Mouse (Mus musculus) neural tube, embryonic 14.5 days (tissue): ENCODE measurements around the gene Ralgds. TPM values are rescaled to one million over a fixed set of nuclear protein-coding genes. Genes with fewer than 3 reads are reported as not detected.

Experiments used
- ATAC-seq: fragments of 200-750 bp; cut with Nextera tagmentation; 2 replicates; pipeline ENCODE4 v1.8.0; 2017; ENCODE audit warnings: low read depth, mild to moderate bottlenecking, moderate TSS enrichment, moderate library complexity
- H3K27ac ChIP-seq: fragments of 300-500 bp; sonication (generic); 2 replicates; pipeline ENCODE4 v1.5.1; 2014; ENCODE audit warnings: low read depth, mild to moderate bottlenecking, control low read depth, low read length, moderate library complexity, mixed read lengths
- H3K27me3 ChIP-seq: fragments of 300-500 bp; sonication (generic); 2 replicates; pipeline ENCODE4 v1.6.1; 2014; ENCODE audit warnings: low read length; ENCODE audit not compliant: control insufficient read depth, insufficient read depth
- H3K36me3 ChIP-seq: fragments of 300-500 bp; sonication (generic); 2 replicates; pipeline ENCODE4 v1.6.1; 2014; ENCODE audit warnings: low read length, mixed read lengths; ENCODE audit not compliant: control insufficient read depth, insufficient read depth
- H3K4me1 ChIP-seq: fragments of 300-500 bp; sonication (generic); 2 replicates; pipeline ENCODE4 v1.6.1; 2014; ENCODE audit warnings: low read length; ENCODE audit not compliant: control insufficient read depth, insufficient read depth
- H3K4me2 ChIP-seq: fragments of 300-500 bp; sonication (generic); 2 replicates; pipeline ENCODE4 v1.6.1; 2014; ENCODE audit warnings: mild to moderate bottlenecking, low read depth, low read length, control low read depth
- H3K4me3 ChIP-seq: fragments of 300-500 bp; sonication (generic); 2 replicates; pipeline ENCODE4 v1.5.1; 2014; ENCODE audit warnings: low read depth, low read length, control low read depth, mixed read lengths
- H3K9ac ChIP-seq: fragments of 300-500 bp; sonication (generic); replicated peaks from 2 replicates; pipeline ENCODE4 v1.6.1; 2014; ENCODE audit warnings: low read depth, mild to moderate bottlenecking, control low read depth, low read length, mixed read lengths
- H3K9me3 ChIP-seq: fragments of 300-500 bp; sonication (generic); 2 replicates; pipeline ENCODE4 v1.6.1; 2016; ENCODE audit warnings: low read length; ENCODE audit not compliant: control insufficient read depth
- WGBS: fragments of 180-500 bp; shearing (Covaris S2); extraction: QIAGEN DNeasy Blood & Tissue Kit; methylation state at CpG from one replicate; pipeline ENCODE4 v1.1.7; 2014; 5-methylcytosine and 5-hydroxymethylcytosine counted together
- polyA plus RNA-seq: library from polyadenylated mRNA; unstranded; fragments of >200 nt; fragmentation: Nextera tagmentation; extraction: Ambion mirVana; gene quantifications from 2 replicates; pipeline ENCODE4 v1.2.1, GENCODE M21; 2014

The Ralgds gene
- polyA plus RNA-seq, 1 experiment from 2014 or later, result 76.5 TPM

DNA sequence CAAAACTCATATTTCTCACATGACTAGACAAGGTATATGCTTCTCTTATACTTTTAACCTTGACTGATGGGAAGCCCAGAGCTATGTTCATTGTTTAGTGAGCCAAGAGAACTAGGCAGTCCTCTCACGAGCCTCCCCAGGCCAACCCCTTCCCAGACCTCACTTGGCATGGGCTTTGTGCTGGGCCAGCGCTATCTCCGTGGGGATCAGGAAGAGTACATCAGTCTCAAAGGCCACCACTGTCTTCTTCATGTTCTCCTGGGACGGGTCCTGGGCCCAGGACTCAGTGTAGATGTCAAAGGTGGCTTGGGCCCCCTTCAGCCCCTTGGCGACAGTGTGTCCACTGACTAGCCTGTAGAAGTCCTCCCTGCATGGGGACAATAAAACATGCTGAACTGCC is 44.5 kb downstream of the Ralgds start:
- no peak for ATAC-seq
- Histone ChIP-seq H3K4me1 (no peaks in the 10 kb centered on the region), H3K9me3 (no peaks in the 10 kb centered on the region), H3K4me2 (no peak overlapping the region), H3K27me3 (no peaks in the 10 kb centered on the region), H3K36me3 (peaks cover 12% of the 10 kb centered on the region), H3K4me3 (no peak overlapping the region), H3K9ac (no peak overlapping the region), H3K27ac (no peak overlapping the region)
- whole genome bisulfite sequencing, result 90% methylated on average over 5 of the region's 5 CpGs

DNA sequence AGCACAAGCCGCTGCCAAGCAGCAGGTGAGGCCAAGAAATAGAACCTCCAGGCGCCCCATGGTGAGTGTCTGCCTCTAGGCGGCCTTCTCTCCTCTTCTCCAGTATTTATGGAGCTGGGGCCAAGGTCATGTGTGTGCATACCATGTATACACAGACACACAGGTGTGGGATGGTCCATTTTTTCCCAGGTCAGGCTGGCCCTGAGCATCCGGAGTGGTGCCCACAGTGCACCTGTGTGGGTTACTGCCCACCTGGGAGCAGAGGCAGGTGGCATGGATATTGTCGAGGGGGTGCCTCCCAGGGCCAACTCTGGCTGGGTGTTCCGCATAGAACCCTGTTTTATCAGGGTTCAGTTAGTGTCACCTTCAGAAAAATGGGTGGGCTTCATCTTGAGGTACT is 50.4 kb downstream of the Ralgds start, which contains the start of gene Cel:
Gene Cel (minus strand): TSS at position 101 of the 400 bp plus-strand sequence.
- Histone ChIP-seq H3K36me3 (peaks cover 13% of the 10 kb centered on the region; the same call in 1 of the 2 replicates), H3K27ac (no peak within 1 kb of the TSS), H3K4me1 (no peaks in the 10 kb centered on the region), H3K9me3 (no peaks in the 10 kb centered on the region), H3K9ac (no peak within 1 kb of the TSS), H3K4me3 (no peak within 1 kb of the TSS), H3K27me3 (no peaks in the 10 kb centered on the region), H3K4me2 (no peak within 1 kb of the TSS)
- no peak for ATAC-seq
- 72% methylated on average over 6 of the region's 6 CpGs for WGBS

DNA sequence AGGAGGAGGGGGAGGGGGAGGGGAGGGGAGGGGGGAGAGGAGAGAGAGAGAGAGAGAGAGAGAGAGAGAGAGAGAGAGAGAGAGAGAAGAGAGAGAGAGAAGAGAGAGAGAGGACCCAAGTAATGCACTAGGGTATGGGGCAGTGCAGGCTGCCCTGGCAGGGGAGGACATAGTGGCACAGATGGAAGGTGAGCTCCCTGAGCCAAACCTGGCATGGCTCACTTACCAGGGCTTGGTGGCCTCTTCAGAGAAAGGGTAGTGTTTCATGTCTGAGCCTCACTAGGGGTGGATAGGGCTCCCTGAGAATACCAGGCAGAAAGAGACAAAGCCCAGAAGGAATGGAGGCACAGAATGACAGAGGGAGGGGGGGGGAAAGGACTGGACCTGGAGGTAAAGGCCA is 50.9 kb downstream of the Ralgds start:
- Histone ChIP-seq H3K27ac (no peak overlapping the region), H3K36me3 (peaks cover 13% of the 10 kb centered on the region; the same call in 1 of the 2 replicates), H3K9me3 (no peaks in the 10 kb centered on the region), H3K9ac (no peak overlapping the region), H3K4me2 (no peak overlapping the region), H3K27me3 (no peaks in the 10 kb centered on the region), H3K4me3 (no peak overlapping the region), H3K4me1 (no peaks in the 10 kb centered on the region)
- ATAC-seq, result no peak

DNA sequence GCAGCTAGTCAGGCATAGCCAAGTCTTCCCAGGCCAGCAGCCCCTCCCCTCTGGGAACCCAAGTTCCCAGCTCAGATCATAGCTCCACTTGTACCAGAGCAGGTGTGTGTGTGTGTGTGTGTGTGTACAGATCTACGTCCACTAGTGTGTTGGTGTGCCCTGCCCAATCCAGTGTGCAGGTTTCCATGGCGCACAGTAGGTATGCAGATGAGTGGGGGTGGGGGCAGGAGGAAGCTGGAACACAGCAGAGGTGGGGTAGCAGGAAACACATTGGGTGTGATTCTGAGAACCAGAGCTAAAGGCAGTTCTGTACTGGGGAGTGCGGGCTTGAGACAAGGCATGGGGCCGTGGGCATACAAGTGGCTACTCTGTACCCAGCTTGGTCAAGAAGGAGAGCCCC is 51.5 kb downstream of the Ralgds start:
- Histone ChIP-seq H3K27me3 (no peaks in the 10 kb centered on the region), H3K36me3 (peaks cover 18% of the 10 kb centered on the region), H3K9me3 (no peaks in the 10 kb centered on the region), H3K4me3 (no peak overlapping the region), H3K9ac (no peak overlapping the region), H3K4me2 (no peak overlapping the region), H3K27ac (no peak overlapping the region), H3K4me1 (no peaks in the 10 kb centered on the region)
- ATAC-seq, result no peak
- WGBS, result 89% methylated on average over 4 of the region's 4 CpGs

DNA sequence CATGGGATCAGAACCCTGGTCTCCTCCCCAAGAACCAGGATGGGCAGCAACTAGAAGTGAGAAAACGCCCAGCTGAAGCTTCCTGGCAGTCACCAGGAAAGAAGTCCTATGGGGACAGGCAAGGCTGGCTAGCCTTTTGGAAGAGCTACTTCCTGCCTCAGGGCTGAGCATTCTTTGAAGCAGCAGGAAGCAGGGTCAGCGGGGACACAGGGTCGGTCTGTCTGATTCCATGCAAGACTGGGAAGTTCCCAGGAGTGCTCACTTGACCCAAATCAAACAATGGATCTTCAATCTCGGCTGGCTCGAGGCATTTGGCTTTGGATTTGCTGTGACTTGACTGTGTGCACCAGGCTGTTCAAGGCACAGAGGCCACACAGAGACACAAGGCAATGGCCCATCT is 53.6 kb downstream of the Ralgds start:
- WGBS, result 68% methylated on average over 5 of the region's 5 CpGs
- no peaks in the 10 kb centered on the region for H3K9me3 ChIP-seq
- no peak for ATAC-seq
- no peaks in the 10 kb centered on the region for H3K27me3 ChIP-seq
- H3K4me1 ChIP-seq, result no peaks in the 10 kb centered on the region
- H3K9ac ChIP-seq, result no peak overlapping the region
- peaks cover 35% of the 10 kb centered on the region for H3K36me3 ChIP-seq
- H3K4me2 ChIP-seq, result no peak overlapping the region
- no peak overlapping the region for H3K4me3 ChIP-seq
- no peak overlapping the region for H3K27ac ChIP-seq

DNA sequence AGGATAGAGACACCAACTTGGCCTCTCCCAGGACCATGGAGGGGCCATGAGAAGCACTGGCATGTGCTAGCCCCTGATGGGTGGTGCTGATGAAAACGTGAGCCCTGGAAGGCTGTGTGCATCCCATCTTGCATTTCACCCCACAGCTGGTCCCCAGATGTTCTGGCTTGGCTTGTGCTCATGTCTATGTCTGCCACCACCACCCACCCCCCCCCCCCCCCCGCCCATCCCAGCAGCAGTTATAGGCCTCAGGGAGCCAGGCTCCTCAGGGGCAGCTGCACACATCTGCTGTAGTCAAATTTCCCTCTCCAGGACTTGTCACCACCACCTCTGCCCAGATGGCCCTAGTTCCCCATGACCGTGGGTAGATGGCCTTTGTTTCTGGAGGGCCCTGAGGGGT is 57.0 kb downstream of the Ralgds start:
- 72% methylated on average over 2 of the region's 3 CpGs for WGBS
- no peaks in the 10 kb centered on the region for H3K4me1 ChIP-seq
- no peak for ATAC-seq
- H3K9me3 ChIP-seq, result no peaks in the 10 kb centered on the region
- no peak overlapping the region for H3K9ac ChIP-seq
- H3K4me3 ChIP-seq, result no peak overlapping the region
- H3K27ac ChIP-seq, result no peak overlapping the region
- H3K36me3 ChIP-seq, result peaks cover 58% of the 10 kb centered on the region
- no peaks in the 10 kb centered on the region for H3K27me3 ChIP-seq
- H3K4me2 ChIP-seq, result no peak overlapping the region

DNA sequence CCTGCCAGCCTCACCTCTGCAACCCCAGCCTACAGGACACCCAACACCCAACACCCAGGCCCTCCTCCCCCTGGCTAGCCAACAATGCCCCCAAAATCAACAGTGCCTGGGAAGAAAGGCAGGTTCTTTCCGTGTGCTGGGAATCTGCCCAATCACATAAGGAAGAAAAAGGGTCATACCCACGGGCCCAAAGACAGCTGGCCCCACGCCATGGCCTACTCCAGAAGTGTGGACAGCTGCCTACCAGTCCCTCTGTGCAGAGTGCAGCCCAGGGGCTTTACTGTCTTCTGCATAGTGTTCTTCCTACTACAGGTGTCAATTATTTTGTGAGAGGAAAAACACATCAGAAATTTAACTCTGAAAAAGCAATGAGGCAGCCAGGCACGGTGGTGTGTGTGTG is 62.4 kb downstream of the Ralgds start:
- H3K36me3 ChIP-seq, result peaks cover 58% of the 10 kb centered on the region
- H3K27me3 ChIP-seq, result no peaks in the 10 kb centered on the region
- no peaks in the 10 kb centered on the region for H3K4me1 ChIP-seq
- no peaks in the 10 kb centered on the region for H3K9me3 ChIP-seq
- ATAC-seq, result no peak
- WGBS, result 88% methylated on average over 4 of the region's 4 CpGs
- H3K27ac ChIP-seq, result no peak overlapping the region
- no peak overlapping the region for H3K4me2 ChIP-seq
- no peak overlapping the region for H3K9ac ChIP-seq
- no peak overlapping the region for H3K4me3 ChIP-seq

DNA sequence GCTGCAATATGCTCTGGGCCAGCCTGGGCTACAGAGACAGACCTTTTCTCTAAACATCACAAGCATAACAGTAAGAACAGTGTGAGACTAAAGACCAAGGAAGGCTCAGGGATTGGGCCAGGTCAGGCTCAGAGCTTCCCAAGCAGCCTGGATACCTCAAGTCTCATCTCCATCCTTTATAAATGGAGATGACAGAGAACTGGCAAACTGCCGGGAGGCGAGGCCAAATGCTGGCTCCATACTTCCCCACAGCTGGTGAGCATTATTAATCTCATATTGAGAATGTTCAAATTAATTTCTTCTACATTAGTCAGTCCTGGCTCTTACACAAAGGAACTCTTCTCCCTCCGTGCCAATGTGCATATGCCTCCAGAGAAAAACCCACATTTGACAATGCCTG is 63.9 kb downstream of the Ralgds start:
- 91% methylated on average over 3 of the region's 3 CpGs for WGBS
- no peak for ATAC-seq
- H3K9me3 ChIP-seq, result no peaks in the 10 kb centered on the region

DNA sequence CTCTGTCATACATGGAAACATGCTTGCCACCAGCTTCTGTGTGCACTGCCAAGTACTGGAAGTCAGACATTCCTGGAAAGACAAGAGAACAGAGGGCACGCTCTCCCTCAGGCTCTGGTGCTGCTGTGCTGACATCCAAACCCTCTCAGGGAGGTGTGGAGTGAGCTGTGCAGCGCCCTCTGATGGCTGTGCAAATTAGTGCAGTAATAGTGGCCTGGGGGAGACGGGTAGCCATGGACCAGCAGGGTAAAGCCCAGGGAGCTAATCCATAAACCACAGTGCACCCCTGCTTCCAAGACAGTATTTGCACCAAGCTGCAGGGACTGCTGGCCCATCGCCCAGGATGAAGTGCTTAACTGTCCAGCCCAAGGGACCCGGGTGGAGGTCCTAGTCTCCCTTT is 65.1 kb downstream of the Ralgds start:
- Histone ChIP-seq H3K4me1 (peaks cover 10% of the 10 kb centered on the region), H3K9me3 (no peaks in the 10 kb centered on the region), H3K27ac (no peak overlapping the region), H3K4me2 (no peak overlapping the region), H3K27me3 (no peaks in the 10 kb centered on the region), H3K36me3 (peaks cover 36% of the 10 kb centered on the region), H3K9ac (no peak overlapping the region), H3K4me3 (no peak overlapping the region)
- 74% methylated on average over 5 of the region's 5 CpGs for WGBS
- ATAC-seq, result no peak

More for the DNA sequence above, 63.9 kb downstream of the Ralgds start:
- Histone ChIP-seq H3K4me3 (no peak overlapping the region), H3K9ac (no peak overlapping the region), H3K27me3 (no peaks in the 10 kb centered on the region), H3K4me2 (no peak overlapping the region), H3K4me1 (peaks cover 7% of the 10 kb centered on the region), H3K27ac (no peak overlapping the region), H3K36me3 (peaks cover 46% of the 10 kb centered on the region)
